Comparison of ENCODE assay signal across 8 mouse cellular contexts in the genomic region with DNA sequence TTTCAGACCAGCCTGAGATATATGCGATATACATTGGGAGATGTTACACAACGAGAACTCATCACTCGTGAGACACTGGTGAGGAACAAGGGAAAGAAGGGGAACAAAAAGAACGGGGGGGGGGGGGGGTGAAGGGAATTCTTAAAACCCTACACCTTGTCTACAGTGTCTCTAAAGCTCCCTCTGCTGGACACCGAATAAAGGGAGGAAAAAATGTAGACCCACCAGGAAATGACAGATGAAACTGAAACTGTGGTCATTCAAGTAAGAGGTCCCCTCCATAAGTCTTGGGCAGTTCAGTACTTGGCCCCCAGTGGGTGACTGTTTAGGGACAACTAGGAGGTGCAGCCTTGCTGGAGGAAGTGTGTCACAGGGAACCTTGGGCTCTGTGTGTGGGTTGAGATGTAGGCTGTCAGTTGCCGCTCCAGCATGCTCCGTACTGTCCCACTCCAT. TPM values are rescaled to one million over a fixed set of nuclear protein-coding genes. Genes with fewer than 3 reads are reported as not detected.
DNase-seq lines count a peak whose midpoint lies in the region; TF ChIP-seq lines count a peak whose summit lies in the region.

No protein-coding gene starts in this region.

- DNase-seq in gastrocnemius, adult 2 months: no peak
- DNase-seq in gastrocnemius, postnatal 14 days: no peak
- peak; percentile 26 for DNase-seq in 3134 (ENCODE audit: extremely low read depth, insufficient read length, low spot score)
- peak; percentile 67 for DNase-seq in MN1 (ENCODE audit: low spot score)
- DNase-seq in forelimb bud, embryonic 11.5 days (ENCODE audit: low read depth, low spot score): peak; percentile 36
- DNase-seq in layer of hippocampus, adult 9-11 months: peak; percentile 36
- peak; percentile 57 for DNase-seq in naive thymus-derived CD4-positive, alpha-beta T cell, adult 2 months (ENCODE audit: low read depth)
- no peak for DNase-seq in forebrain, embryonic 10.5 days (ENCODE audit: extremely low spot score, low spot score)

- intact Hi-C loops in gastrocnemius, adult 2 months (cut with DNase I): loop anchor here (10.0 kb wide), 1 partner anchor 333 kb away; the partner anchor contains the start of gene Dhps
- intact Hi-C loops in gastrocnemius, postnatal 14 days (cut with DNase I; ENCODE audit: low total_unique reads): loop anchor here (10.0 kb wide), 1 partner anchor 93 kb away; no protein-coding TSS in a partner anchor

- peaks cover 31% of the 10 kb centered on the region for H3K36me3 ChIP-seq in forebrain, embryonic 10.5 days (replicated peaks)

- WGBS in forebrain, embryonic 10.5 days: 65% methylated on average over 7 of the region's 7 CpGs

- H3K27ac ChIP-seq in gastrocnemius, adult 2 months: no peak overlapping the region
- no peak overlapping the region for H3K27ac ChIP-seq in forebrain, embryonic 10.5 days

- H3K4me1 ChIP-seq in forebrain, embryonic 10.5 days: peaks cover 12% of the 10 kb centered on the region

- no peaks in the 10 kb centered on the region for H3K9me3 ChIP-seq in forebrain, embryonic 10.5 days

- no peaks in the 10 kb centered on the region for H3K27me3 ChIP-seq in forebrain, embryonic 10.5 days (ENCODE audit: poor library complexity, severe bottlenecking)

- no peak overlapping the region for H3K4me3 ChIP-seq in gastrocnemius, adult 2 months
- no peak overlapping the region for H3K4me3 ChIP-seq in forebrain, embryonic 10.5 days

- peak; percentile 54 for TF ChIP-seq CTCF in gastrocnemius, adult 2 months (IDR thresholded peaks at IDR 0.05)

RNA-seq across cellular contexts. Expression of gene Mylk3, which starts 21.9 kb away (rescaled TPM):
- total RNA-seq in gastrocnemius, adult 2 months (2021): 1 to 10 TPM in 1 of 2 experiments, under 1 TPM in 1; 0.54 to 2.7 TPM
- 1 to 10 TPM; 1.4 to 1.7 TPM for total RNA-seq in gastrocnemius, postnatal 14 days (2021)
- 0.58 and 0.63 TPM in 2 replicates for polyA plus RNA-seq in forebrain, embryonic 10.5 days (2016; fragmentation: Nextera tagmentation; extraction: Ambion mirVana)

RNA-seq across cellular contexts. Expression of gene 4921524J17Rik, which starts 24.6 kb away (rescaled TPM):
- total RNA-seq in gastrocnemius, adult 2 months (2021): 10 to 100 TPM; 12.1 to 14.2 TPM
- total RNA-seq in gastrocnemius, postnatal 14 days (2021): 10 to 100 TPM; 12.5 to 12.8 TPM
- 37.6 and 38.8 TPM in 2 replicates for polyA plus RNA-seq in forebrain, embryonic 10.5 days (2016; fragmentation: Nextera tagmentation; extraction: Ambion mirVana)

Comparison
In these comparisons a context has a peak if more than half of its experiments do, and no peak if none do; other contexts are left out.
1. DNase-seq: peak in 3134 (single experiment), MN1 (single experiment), forelimb bud, embryonic 11.5 days (single experiment), layer of hippocampus, adult 9-11 months (single experiment) and naive thymus-derived CD4-positive, alpha-beta T cell, adult 2 months (single experiment); none in gastrocnemius, adult 2 months (single experiment), gastrocnemius, postnatal 14 days (single experiment) and forebrain, embryonic 10.5 days (single experiment).